ENCODE assay signal across 8 mouse cellular contexts in the genomic region with DNA sequence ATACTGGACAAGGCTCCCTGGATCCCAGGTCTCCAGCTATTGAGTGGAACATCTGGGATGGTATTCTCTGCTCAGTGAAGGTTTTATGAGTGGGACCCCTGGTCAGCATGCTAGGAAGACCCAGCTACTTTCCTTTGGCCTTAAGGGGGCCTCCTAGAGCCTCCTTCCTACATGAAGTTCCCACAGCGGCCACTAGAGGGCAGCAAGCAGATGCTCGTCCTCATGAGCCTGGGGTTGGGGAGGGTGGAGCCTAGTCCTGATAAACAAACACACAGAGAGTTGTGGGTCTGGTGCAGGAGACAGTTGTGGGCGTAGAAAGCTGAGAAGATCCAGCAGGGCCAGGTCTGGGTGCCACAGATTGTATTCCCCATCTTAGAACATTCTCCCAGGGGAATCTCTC. TPM values are rescaled to one million over a fixed set of nuclear protein-coding genes. Genes with fewer than 3 reads are reported as not detected.
DNase-seq lines count a peak whose midpoint lies in the region; ATAC-seq and TF ChIP-seq lines count a peak whose summit lies in the region.

No protein-coding gene starts in this region.

- H3K27ac ChIP-seq in ES-E14 (ENCODE audit: insufficient read depth, low read depth, low read length, poor library complexity, severe bottlenecking) = no peak overlapping the region
- no peak overlapping the region for H3K27ac ChIP-seq in forebrain, embryonic 16.5 days (ENCODE audit: low read length)
- peak overlapping the region; percentile 79 for H3K27ac ChIP-seq in layer of hippocampus, adult 2 months
- H3K27ac ChIP-seq in lung, embryonic 14.5 days (ENCODE audit: low read depth) = no peak overlapping the region

- no peak overlapping the region for H3K4me3 ChIP-seq in ES-E14 (ENCODE audit: insufficient read depth in 1 of 2, low read depth in 1 of 2, low read length in 2 of 2, poor library complexity in 1 of 2, severe bottlenecking in 1 of 2)
- H3K4me3 ChIP-seq in forebrain, embryonic 16.5 days (replicated peaks; ENCODE audit: low read length) = no peak overlapping the region
- H3K4me3 ChIP-seq in layer of hippocampus, adult 2 months = peak overlapping the region; percentile 15; the same call in 1 of the 2 replicates
- no peak overlapping the region for H3K4me3 ChIP-seq in lung, embryonic 14.5 days (ENCODE audit: low read depth, low read length)

- peak; percentile 73; the same call in 1 of the 2 replicates for ATAC-seq in cerebellum, adult (ENCODE audit: insufficient number of reproducible peaks, low FRiP score, low TSS enrichment)
- ATAC-seq in forebrain, embryonic 16.5 days = peak; percentile 50; the same call in 1 of the 2 replicates
- ATAC-seq in lung, embryonic 14.5 days (ENCODE audit: insufficient read depth) = peak; percentile 61

- no peaks in the 10 kb centered on the region for H3K27me3 ChIP-seq in forebrain, embryonic 16.5 days (replicated peaks; ENCODE audit: control insufficient read depth, insufficient read depth, low read length)
- H3K27me3 ChIP-seq in lung, embryonic 14.5 days (ENCODE audit: insufficient read depth, low read length) = no peaks in the 10 kb centered on the region

- no peaks in the 10 kb centered on the region for H3K9me3 ChIP-seq in ES-E14 (ENCODE audit: control insufficient read depth, insufficient read depth, low read depth, low read length)
- no peaks in the 10 kb centered on the region for H3K9me3 ChIP-seq in forebrain, embryonic 16.5 days (ENCODE audit: control insufficient read depth, low read length)
- H3K9me3 ChIP-seq in lung, embryonic 14.5 days (ENCODE audit: low read depth, low read length) = no peaks in the 10 kb centered on the region

- peak; percentile 100 for TF ChIP-seq CTCF in layer of hippocampus, adult 2 months (conservative IDR thresholded peaks at IDR 0.05)
- TF ChIP-seq CTCF in lung, embryonic 14.5 days (IDR thresholded peaks at IDR 0.05; ENCODE audit: low read depth) = peak; percentile 99

- DNase-seq in ES-E14 (ENCODE audit: low read depth, low spot score) = peak; percentile 92
- DNase-seq in heart, postnatal 36 days = peak; percentile 92 to 94
- DNase-seq in layer of hippocampus, adult 2 months (ENCODE audit: low spot score in 2 of 2) = peak; percentile 84 to 96
- DNase-seq in lung, embryonic 14.5 days = peak; percentile 94
- DNase-seq in ovary, postnatal 14 days (ENCODE audit: low spot score) = peak; percentile 89
- peak; percentile 70 to 89 for DNase-seq in thymus, postnatal 10 days (ENCODE audit: low spot score in 2 of 2)

- H3K4me2 ChIP-seq in forebrain, embryonic 16.5 days (ENCODE audit: low read length) = no peak overlapping the region
- no peak overlapping the region for H3K4me2 ChIP-seq in lung, embryonic 14.5 days

- peaks cover 4% of the 10 kb centered on the region; the same call in 1 of the 2 replicates for H3K36me3 ChIP-seq in ES-E14 (ENCODE audit: control insufficient read depth, insufficient read depth, low read length, poor library complexity, severe bottlenecking)
- H3K36me3 ChIP-seq in forebrain, embryonic 16.5 days (ENCODE audit: control insufficient read depth, insufficient read depth) = no peaks in the 10 kb centered on the region
- H3K36me3 ChIP-seq in lung, embryonic 14.5 days (ENCODE audit: insufficient read depth) = peaks cover 25% of the 10 kb centered on the region; the same call in 1 of the 2 replicates

- in situ Hi-C loops in ES-E14 (cut with MboI; ENCODE audit: low sequenced_read_pairs in 2 of 2, unreplicated experiment in 2 of 2) = no loop called here

- 0% methylated on average over 3 of the region's 3 CpGs for WGBS in forebrain, embryonic 16.5 days
- 1% methylated on average over 3 of the region's 3 CpGs for WGBS in lung, embryonic 14.5 days

- H3K4me1 ChIP-seq in ES-E14 (ENCODE audit: control insufficient read depth in 2 of 2, insufficient read depth in 2 of 2, low read length in 2 of 2, poor library complexity in 1 of 2) = peaks cover 0 to 13% of the 10 kb centered on the region in 2 experiments; a peak in 2 of 4 replicates
- H3K4me1 ChIP-seq in forebrain, embryonic 16.5 days (replicated peaks; ENCODE audit: control insufficient read depth, insufficient read depth, low read length) = peaks cover 2% of the 10 kb centered on the region; the same call in 1 of the 2 replicates
- 0 out of 2 replicates have a peak, but pooled peaks cover 6% of the 10 kb centered on the region for H3K4me1 ChIP-seq in lung, embryonic 14.5 days (ENCODE audit: insufficient read depth)

- no peak overlapping the region for H3K9ac ChIP-seq in ES-E14 (ENCODE audit: insufficient read depth, low read depth, low read length, poor library complexity, severe bottlenecking)
- no peak overlapping the region for H3K9ac ChIP-seq in forebrain, embryonic 16.5 days (replicated peaks; ENCODE audit: low read depth, low read length)
- no peak overlapping the region for H3K9ac ChIP-seq in lung, embryonic 14.5 days

- intact Hi-C loops in heart, postnatal 36 days (cut with DNase I) = loop anchor here (1.0 to 5.0 kb wide), 3 partner anchors 133 to 277 kb away; no protein-coding TSS in a partner anchor

TF ChIP-seq in ES-E14, 5 proteins besides CTCF, POLR2A, EP300 and RAD21:
- TF ChIP-seq MAFK (IDR thresholded peaks at IDR 0.05; ENCODE audit: insufficient read depth, low read depth, low read length) (no peak), CHD2 (IDR thresholded peaks at IDR 0.05; ENCODE audit: low read depth, low read length) (no peak), HCFC1 (IDR thresholded peaks at IDR 0.05; ENCODE audit: borderline replicate concordance, insufficient read depth, low read length) (no peak), ZC3H11A (IDR thresholded peaks at IDR 0.05; ENCODE audit: borderline replicate concordance, low read depth, low read length) (peak; percentile 53; the same call in 1 of the 2 replicates)

RNA-seq across cellular contexts. Expression of gene Cln6, which starts 9.1 kb away (rescaled TPM):
- 19.4 and 33.7 TPM in 2 replicates for total RNA-seq in ES-E14 (2012; rRNA removed)
- polyA plus RNA-seq in forebrain, embryonic 16.5 days (2015; fragmentation: Nextera tagmentation; extraction: Ambion mirVana) = 4.6 and 4.9 TPM in 2 replicates
- 10 to 100 TPM; 23.8 to 26.6 TPM for total RNA-seq in heart, postnatal 36 days (2021)
- 10 to 100 TPM; 12.1 to 12.2 TPM for total RNA-seq in layer of hippocampus, adult 2 months (2021)
- 27.3 and 27.7 TPM in 2 replicates for polyA plus RNA-seq in lung, embryonic 14.5 days (2014; fragmentation: Nextera tagmentation; extraction: Ambion mirVana)

RNA-seq across cellular contexts. Expression of gene Calml4, which starts 10.2 kb away (rescaled TPM):
- 10.2 and 23.9 TPM in 2 replicates for total RNA-seq in ES-E14 (2012; rRNA removed)
- 4.3 and 6.0 TPM in 2 replicates for polyA plus RNA-seq in forebrain, embryonic 16.5 days (2015; fragmentation: Nextera tagmentation; extraction: Ambion mirVana)
- total RNA-seq in heart, postnatal 36 days (2021) = 1 to 10 TPM; 1.1 to 1.4 TPM
- total RNA-seq in layer of hippocampus, adult 2 months (2021) = 1 to 10 TPM; 1.8 to 2.4 TPM
- 11.6 and 13.4 TPM in 2 replicates for polyA plus RNA-seq in lung, embryonic 14.5 days (2014; fragmentation: Nextera tagmentation; extraction: Ambion mirVana)

RNA-seq across cellular contexts. Expression of gene Fem1b, which starts 36.0 kb away (rescaled TPM):
- total RNA-seq in ES-E14 (2012; rRNA removed) = 73.0 and 94.4 TPM in 2 replicates
- polyA plus RNA-seq in forebrain, embryonic 16.5 days (2015; fragmentation: Nextera tagmentation; extraction: Ambion mirVana) = 47.8 and 50.2 TPM in 2 replicates
- total RNA-seq in heart, postnatal 36 days (2021) = 10 to 100 TPM; 16.2 to 16.9 TPM
- total RNA-seq in layer of hippocampus, adult 2 months (2021) = 10 to 100 TPM; 91.9 to 95.0 TPM
- 37.1 and 37.6 TPM in 2 replicates for polyA plus RNA-seq in lung, embryonic 14.5 days (2014; fragmentation: Nextera tagmentation; extraction: Ambion mirVana)
